Mouse (Mus musculus) lung, adult 2 months (tissue): ENCODE results near the gene Syk. TPM values are rescaled to one million over a fixed set of nuclear protein-coding genes. Genes with fewer than 3 reads are reported as not detected.

Experiments used
- DNase-seq: peaks from one replicate; pipeline ENCODE4 v3.0.0; 2022
- H3K4me1 ChIP-seq: fragments of 200-500 bp; 2 replicates; pipeline ENCODE4 v1.6.1; 2011; ENCODE audit warnings: low read length; ENCODE audit not compliant: control insufficient read depth, insufficient read depth
- H3K4me3 ChIP-seq: fragments of 200-500 bp; replicated peaks from 2 replicates; pipeline ENCODE3; 2011; ENCODE audit warnings: low read depth, mild to moderate bottlenecking, control low read depth, low read length; ENCODE audit errors: extremely low read depth
- CTCF ChIP-seq: fragments of 200-500 bp; IDR thresholded peaks from 2 replicates; pipeline ENCODE4 v1.5.1; 2011; ENCODE audit warnings: mild to moderate bottlenecking, low read length, control low read depth; ENCODE audit not compliant: insufficient read depth
- POLR2A ChIP-seq: fragments of 200-500 bp; IDR thresholded peaks from 2 replicates; pipeline ENCODE4 v1.6.1; 2011; ENCODE audit warnings: low read depth, mild to moderate bottlenecking, control low read depth, low read length, borderline replicate concordance; ENCODE audit errors: extremely low read depth
- WGBS: fragments of 180-500 bp; shearing (Covaris S2); methylation state at CpG from one replicate; pipeline ENCODE4 v1.1.7; 2018; 5-methylcytosine and 5-hydroxymethylcytosine counted together
- polyA plus RNA-seq: library from polyadenylated mRNA; depleted of rRNA; stranded (reverse); fragments of >200 nt; gene quantifications from 2 replicates; pipeline ENCODE4 v1.2.3, GENCODE M21; 2012

Syk gene
- polyA plus RNA-seq, 1 experiment: 19.7 TPM

DNA sequence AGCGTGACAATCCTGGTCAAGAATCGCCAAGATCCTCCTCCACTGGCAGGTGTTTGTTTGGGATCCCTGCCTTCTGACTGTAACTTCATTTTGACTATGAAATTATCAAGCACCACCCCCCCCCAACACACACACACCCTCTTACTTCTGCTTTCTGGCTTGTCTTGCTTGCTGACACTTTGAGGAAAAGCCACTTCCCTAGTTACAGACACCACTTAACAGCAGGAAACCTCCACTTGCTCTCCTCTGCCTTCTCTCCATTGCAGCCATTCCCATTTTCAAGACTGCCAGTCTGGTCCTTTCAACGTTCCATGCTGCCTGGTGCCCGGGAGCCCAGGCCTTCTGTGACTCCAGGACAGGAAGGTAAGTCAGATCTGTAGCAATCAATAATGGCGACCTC, 13.7 kb downstream of the Syk start:
- Histone ChIP-seq H3K4me3 (peak overlapping the region; percentile 48), H3K4me1 (no peaks in the 10 kb centered on the region)
- no peak for DNase-seq
- WGBS: 67% methylated on average over 5 of the region's 5 CpGs
- TF ChIP-seq CTCF: no peak

DNA sequence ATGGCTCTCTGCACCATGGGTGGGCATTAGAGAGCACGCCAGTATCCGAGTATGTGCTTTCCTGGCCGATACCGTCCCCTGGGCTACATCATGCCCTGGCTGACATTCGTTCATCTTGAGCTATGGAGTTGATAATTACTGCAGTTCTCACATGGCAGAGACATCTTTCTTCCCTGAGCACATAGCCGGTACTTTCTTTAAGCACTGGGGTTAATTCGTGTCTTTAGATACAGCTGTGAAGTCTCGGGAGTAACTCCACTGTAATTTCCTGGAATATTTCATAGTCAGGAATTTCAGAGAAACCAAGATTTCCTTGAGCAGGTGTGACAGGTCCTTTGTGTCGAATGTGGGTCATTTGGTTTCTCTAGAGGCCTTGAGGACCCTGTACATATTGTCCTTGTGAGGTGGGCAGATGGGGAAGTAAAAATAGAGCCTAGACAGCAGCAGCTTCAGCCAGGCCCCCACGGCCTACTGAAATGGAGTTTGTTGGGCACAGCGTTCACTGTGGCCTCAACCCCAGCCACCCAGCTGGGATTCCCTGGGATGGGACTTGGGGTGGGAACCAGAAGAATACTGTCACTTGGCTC, 14.2 kb downstream of the Syk start:
- TF ChIP-seq POLR2A: no peak
- TF ChIP-seq CTCF: no peak
- WGBS: 70% methylated on average over 11 of the region's 11 CpGs
- Histone ChIP-seq H3K4me3 (peak overlapping the region; percentile 48), H3K4me1 (no peaks in the 10 kb centered on the region)
- no peak for DNase-seq

DNA sequence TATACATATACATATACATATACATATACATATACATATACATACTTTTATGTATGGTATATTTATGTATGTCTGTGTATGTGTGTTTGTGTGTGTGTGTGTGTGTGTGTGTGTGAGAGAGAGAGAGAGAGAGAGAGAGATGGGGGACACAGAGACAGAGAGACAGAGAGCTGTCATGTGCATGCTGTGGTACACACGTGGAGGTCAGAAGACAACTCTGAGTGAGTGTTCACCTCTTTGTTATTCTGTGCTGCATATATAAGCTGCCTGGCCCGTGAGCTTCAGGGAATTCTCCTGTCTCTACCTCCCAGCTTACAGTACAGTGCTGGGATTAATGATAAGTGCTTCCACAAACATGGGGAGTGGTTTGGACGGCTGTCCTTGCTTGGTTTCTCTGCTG, 15.3 kb downstream of the Syk start:
- no peak for DNase-seq
- no peak for TF ChIP-seq CTCF
- no peak for TF ChIP-seq POLR2A
- Histone ChIP-seq H3K4me1 (no peaks in the 10 kb centered on the region), H3K4me3 (no peak overlapping the region)
- WGBS: 51% methylated on average over 3 of the region's 3 CpGs

DNA sequence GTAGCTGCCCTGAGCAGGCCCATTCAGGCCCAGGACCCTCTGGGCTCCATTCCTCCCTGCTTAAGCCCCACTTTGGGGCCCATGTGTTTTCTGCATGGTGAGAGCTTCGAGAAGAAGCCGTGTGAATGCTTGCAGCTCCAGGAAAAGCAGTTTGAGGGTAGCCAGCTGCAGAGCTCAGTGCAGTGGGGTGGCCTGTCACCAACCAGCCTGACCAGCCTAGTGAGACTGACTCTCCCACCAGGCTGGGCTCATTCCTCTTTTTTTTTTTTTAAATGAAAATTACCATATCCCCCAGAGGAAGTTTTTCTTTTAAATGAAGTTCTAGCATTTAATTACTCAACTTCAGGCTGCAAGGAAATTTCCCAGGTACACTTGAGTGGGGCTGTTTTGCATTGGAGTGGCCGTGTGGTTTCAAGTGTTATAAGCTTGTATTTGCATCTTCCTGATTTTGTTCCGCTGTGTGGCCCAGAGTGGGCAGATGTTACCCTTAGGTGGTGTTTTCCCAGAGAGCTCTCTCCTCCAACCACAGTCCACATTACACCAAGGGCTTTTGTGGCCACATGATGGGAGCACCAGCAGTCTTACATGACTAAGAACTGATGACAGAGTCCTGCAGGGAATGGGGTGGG, 17.2 kb downstream of the Syk start:
- TF ChIP-seq POLR2A (no peak), CTCF (no peak)
- H3K4me1 ChIP-seq: no peaks in the 10 kb centered on the region
- DNase-seq: no peak
- no peak overlapping the region for H3K4me3 ChIP-seq
- 59% methylated on average over 4 of the region's 4 CpGs for WGBS

DNA sequence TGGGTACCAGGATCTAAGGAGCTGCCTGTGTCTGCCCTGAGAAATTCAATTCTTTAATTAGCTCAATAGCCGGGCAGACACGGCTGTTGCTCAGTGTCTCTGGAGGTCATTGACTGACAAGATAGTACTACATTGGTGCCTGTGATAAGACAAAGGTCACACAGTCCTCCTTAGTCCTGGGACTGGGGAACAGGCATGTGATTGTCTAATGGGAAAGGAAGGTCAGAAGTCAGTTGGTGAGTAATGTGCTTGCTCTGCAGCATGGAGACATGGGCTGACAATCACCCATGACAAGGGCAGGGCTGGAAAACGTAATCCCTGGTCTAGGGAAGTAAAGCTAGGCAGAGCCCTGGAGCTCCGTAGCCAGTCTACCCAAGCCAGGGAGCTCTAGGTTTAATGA, 19.8 kb downstream of the Syk start:
- no peak for DNase-seq
- H3K4me3 ChIP-seq: no peak overlapping the region
- no peak for TF ChIP-seq POLR2A
- TF ChIP-seq CTCF: no peak
- 62% methylated on average over 4 of the region's 4 CpGs for WGBS
- no peaks in the 10 kb centered on the region for H3K4me1 ChIP-seq

DNA sequence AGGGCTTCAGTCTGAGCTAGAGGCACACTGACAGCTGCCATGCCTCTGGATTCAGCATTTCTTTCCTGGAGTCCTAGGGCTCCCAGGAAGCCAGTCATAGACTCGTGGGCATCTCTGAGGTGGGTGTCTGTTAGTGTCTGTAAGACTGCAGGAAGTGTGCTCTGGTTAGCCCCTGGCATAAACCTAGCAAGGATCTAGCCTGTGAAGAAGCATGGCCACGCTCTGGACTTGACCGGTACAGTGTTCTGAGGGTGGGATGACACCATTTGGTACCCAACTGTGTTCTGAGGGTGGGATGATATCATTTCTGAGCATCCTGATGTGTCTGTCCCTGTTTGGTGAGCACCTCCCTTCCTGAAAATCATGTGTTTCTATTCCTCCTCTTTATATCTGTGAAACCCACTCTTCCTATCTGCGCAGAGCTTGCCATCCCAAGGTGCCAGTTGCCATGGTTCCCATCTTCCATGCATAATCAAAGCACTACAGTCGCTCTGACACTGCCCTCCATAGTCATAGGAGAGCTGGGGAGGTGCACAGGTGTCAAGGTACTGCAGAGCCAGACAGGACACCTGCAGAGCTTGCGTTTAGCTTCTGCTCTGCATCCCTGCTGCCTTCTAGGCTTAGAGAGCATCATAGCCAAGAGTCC, 20.9 kb downstream of the Syk start:
- no peak for TF ChIP-seq POLR2A
- no peak for TF ChIP-seq CTCF
- no peak for DNase-seq
- Histone ChIP-seq H3K4me1 (no peaks in the 10 kb centered on the region), H3K4me3 (no peak overlapping the region)
- 86% methylated on average over 6 of the region's 6 CpGs for WGBS

DNA sequence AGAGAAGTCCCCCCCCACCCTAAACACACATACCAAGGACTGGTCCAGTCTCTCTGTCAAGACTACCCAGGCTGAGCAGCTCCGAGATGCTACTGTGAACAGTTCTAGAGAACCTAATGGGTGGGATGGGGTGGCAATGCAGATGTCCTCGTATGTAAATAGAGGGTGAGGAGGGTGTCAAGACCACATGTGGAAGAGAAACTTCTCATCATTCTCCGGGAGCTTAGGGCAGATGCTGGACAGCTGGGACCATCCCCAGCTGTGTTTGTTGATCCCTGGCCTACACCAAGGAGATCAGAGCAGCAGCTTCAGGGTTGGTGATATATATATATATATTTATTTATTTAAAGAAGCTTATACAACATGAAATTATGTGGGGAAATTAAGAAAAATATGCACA, 22.0 kb downstream of the Syk start:
- 82% methylated on average over 3 of the region's 3 CpGs for WGBS
- no peak for TF ChIP-seq CTCF
- no peak for TF ChIP-seq POLR2A
- no peak overlapping the region for H3K4me3 ChIP-seq
- H3K4me1 ChIP-seq: no peaks in the 10 kb centered on the region
- DNase-seq: no peak

DNA sequence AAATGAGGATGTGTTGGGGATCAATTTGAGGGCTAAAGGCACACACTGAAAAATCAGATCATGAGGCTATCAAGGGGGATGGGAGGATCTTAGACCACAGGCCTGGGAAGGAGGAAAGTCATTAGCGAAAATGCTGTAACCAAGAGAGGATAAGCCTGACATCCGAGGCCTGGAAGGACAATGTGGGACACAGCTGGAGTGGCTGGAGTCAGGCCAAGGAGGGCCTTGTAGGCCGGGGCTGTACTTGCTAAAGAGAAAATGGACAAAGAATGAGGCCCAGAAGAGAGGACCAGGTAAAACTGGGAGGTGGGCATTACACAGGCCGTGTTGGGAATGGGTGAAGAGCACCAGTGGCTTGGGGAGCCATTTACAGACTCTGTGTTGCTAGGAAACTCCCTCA, 22.9 kb downstream of the Syk start:
- TF ChIP-seq CTCF (no peak), POLR2A (no peak)
- no peak overlapping the region for H3K4me3 ChIP-seq
- 71% methylated on average over 4 of the region's 4 CpGs for WGBS
- no peaks in the 10 kb centered on the region for H3K4me1 ChIP-seq
- no peak for DNase-seq

DNA sequence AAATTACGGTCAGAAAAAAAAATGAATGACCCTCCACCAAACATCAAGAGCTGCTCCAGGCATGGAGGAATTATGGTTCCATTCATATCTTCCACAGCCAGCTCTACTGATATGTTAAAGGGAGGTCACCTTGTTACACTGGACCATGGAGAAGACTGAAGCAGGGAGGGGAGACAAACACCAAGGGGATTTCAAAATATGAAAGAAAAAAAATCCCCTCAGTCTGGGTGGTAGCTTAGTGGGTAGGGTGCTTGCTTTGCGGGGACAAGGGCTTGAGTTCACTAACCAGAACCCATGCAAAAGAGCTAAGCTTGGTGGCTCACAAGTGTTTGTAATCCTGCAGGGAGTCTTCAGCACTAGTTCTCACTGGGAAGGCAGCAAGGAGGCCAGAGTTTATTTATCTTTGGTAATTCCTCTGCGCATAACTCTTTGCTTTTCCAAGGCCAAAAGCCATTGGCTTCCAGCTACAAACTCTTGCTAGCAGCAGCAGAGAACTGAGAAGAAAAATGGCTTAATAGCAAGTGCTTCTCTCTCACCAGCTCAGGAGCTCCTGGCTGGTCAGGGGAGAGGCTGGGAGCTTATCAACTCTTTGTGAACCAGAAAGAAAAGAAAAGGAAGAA, 23.8 kb downstream of the Syk start:
- no peak for TF ChIP-seq POLR2A
- no peak for TF ChIP-seq CTCF

DNA sequence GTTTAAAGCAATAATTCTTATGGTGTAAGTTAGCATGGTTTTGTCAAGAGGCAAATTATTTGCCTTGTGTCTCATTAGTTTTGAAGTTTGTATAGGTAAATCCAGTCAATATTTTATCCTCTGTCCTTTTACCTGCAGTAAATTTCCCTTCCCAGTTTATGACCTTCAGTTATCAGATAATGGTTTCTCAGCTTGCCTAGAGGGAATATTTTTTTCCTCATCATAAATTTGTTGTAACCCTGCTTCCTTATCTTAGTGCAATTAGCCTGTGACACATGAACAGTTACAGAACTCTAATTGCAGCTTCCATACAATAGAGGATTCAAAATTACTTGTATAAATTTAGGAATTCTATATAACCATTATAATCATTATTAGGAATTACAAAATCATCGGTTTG, 25.0 kb downstream of the Syk start:
- no peak for DNase-seq
- H3K4me3 ChIP-seq: no peak overlapping the region

More for the DNA sequence above, 23.8 kb downstream of the Syk start:
- Histone ChIP-seq H3K4me1 (no peaks in the 10 kb centered on the region), H3K4me3 (no peak overlapping the region)
- DNase-seq: no peak
- WGBS: 67% methylated on average over 3 of the region's 3 CpGs

More for the DNA sequence above, 25.0 kb downstream of the Syk start:
- H3K4me1 ChIP-seq: no peaks in the 10 kb centered on the region
- WGBS: 92% methylated on average over 1 of the region's 1 CpGs
- TF ChIP-seq POLR2A (no peak), CTCF (no peak)
